Mouse (Mus musculus): ENCODE data around the gene Zbtb20. TPM values are rescaled to one million over a fixed set of nuclear protein-coding genes. Genes with fewer than 3 reads are reported as not detected.
A peak's percentile ranks its signal among the peaks of the same experiment; 100 is the strongest.

Zbtb20 gene
- polyA plus RNA-seq, 1 experiment from 2014 or later, result 47.6 TPM

GRCm38 (mm10) chr16:43565872-43566271 is 690.2 kb downstream of the Zbtb20 start:
- no peaks in the 10 kb centered on the region for H3K9me3 ChIP-seq (replicated peaks)
- ATAC-seq (replicated peaks; ENCODE audit: insufficient number of reproducible peaks, insufficient read depth, low FRiP score, low read depth), result no peak
- H3K4me3 ChIP-seq, result no peak overlapping the region
- H3K4me1 ChIP-seq (replicated peaks), result no peaks in the 10 kb centered on the region
- H3K27ac ChIP-seq, result no peak overlapping the region
- no peaks in the 10 kb centered on the region for H3K36me3 ChIP-seq
- H3K9ac ChIP-seq, result no peak overlapping the region
- H3K4me2 ChIP-seq, result no peak overlapping the region
- WGBS, result 73% methylated on average over 4 of the region's 4 CpGs
- H3K27me3 ChIP-seq, result no peaks in the 10 kb centered on the region

GRCm38 (mm10) chr16:43566511-43566910 is 690.8 kb downstream of the Zbtb20 start:
- Histone ChIP-seq H3K4me2 (no peak overlapping the region), H3K4me3 (no peak overlapping the region), H3K27ac (no peak overlapping the region), H3K27me3 (no peaks in the 10 kb centered on the region), H3K9me3 (replicated peaks) (no peaks in the 10 kb centered on the region), H3K9ac (no peak overlapping the region), H3K36me3 (no peaks in the 10 kb centered on the region), H3K4me1 (replicated peaks) (no peaks in the 10 kb centered on the region)
- no peak for ATAC-seq (replicated peaks; ENCODE audit: insufficient number of reproducible peaks, insufficient read depth, low FRiP score, low read depth)
- 76% methylated on average over 1 of the region's 1 CpGs for WGBS

GRCm38 (mm10) chr16:43571376-43572081 is 695.8 kb downstream of the Zbtb20 start:
- Histone ChIP-seq H3K36me3 (no peaks in the 10 kb centered on the region), H3K4me1 (replicated peaks) (peaks cover 38% of the 10 kb centered on the region), H3K9me3 (replicated peaks) (no peaks in the 10 kb centered on the region), H3K9ac (no peak overlapping the region), H3K27me3 (no peaks in the 10 kb centered on the region), H3K27ac (peak overlapping the region; percentile 61; the same call in 1 of the 2 replicates), H3K4me2 (no peak overlapping the region), H3K4me3 (no peak overlapping the region)
- ATAC-seq (replicated peaks; ENCODE audit: insufficient number of reproducible peaks, insufficient read depth, low FRiP score, low read depth), result no peak
- WGBS, result 89% methylated on average over 16 of the region's 16 CpGs

- Histone ChIP-seq H3K27ac (peak overlapping the region; percentile 61), H3K36me3 (no peaks in the 10 kb centered on the region), H3K27me3 (no peaks in the 10 kb centered on the region), H3K4me3 (no peak overlapping the region), H3K9ac (no peak overlapping the region), H3K4me1 (replicated peaks) (peaks cover 45% of the 10 kb centered on the region), H3K4me2 (no peak overlapping the region), H3K9me3 (replicated peaks) (no peaks in the 10 kb centered on the region)
- WGBS, result 58% methylated on average over 5 of the region's 5 CpGs
- no peak for ATAC-seq (replicated peaks; ENCODE audit: insufficient number of reproducible peaks, insufficient read depth, low FRiP score, low read depth)
These were observed 696.5 kb downstream of the Zbtb20 start for GRCm38 (mm10) chr16:43572171-43572570.

GRCm38 (mm10) chr16:43572766-43573165 is 697.1 kb downstream of the Zbtb20 start:
- WGBS, result 54% methylated on average over 10 of the region's 10 CpGs
- H3K4me1 ChIP-seq (replicated peaks), result peaks cover 51% of the 10 kb centered on the region
- peak overlapping the region; percentile 61 for H3K27ac ChIP-seq
- H3K9ac ChIP-seq, result no peak overlapping the region
- no peaks in the 10 kb centered on the region for H3K36me3 ChIP-seq
- ATAC-seq (replicated peaks; ENCODE audit: insufficient number of reproducible peaks, insufficient read depth, low FRiP score, low read depth), result no peak
- H3K27me3 ChIP-seq, result no peaks in the 10 kb centered on the region
- no peak overlapping the region for H3K4me3 ChIP-seq
- no peak overlapping the region for H3K4me2 ChIP-seq
- no peaks in the 10 kb centered on the region for H3K9me3 ChIP-seq (replicated peaks)

- H3K27me3 ChIP-seq, result no peaks in the 10 kb centered on the region
- no peak overlapping the region for H3K4me2 ChIP-seq
- no peaks in the 10 kb centered on the region for H3K36me3 ChIP-seq
- peaks cover 55% of the 10 kb centered on the region for H3K4me1 ChIP-seq (replicated peaks)
- H3K27ac ChIP-seq, result peak overlapping the region; percentile 61
- H3K4me3 ChIP-seq, result no peak overlapping the region
- WGBS, result 50% methylated on average over 14 of the region's 14 CpGs
- no peaks in the 10 kb centered on the region for H3K9me3 ChIP-seq (replicated peaks)
- ATAC-seq (replicated peaks; ENCODE audit: insufficient number of reproducible peaks, insufficient read depth, low FRiP score, low read depth), result peak; percentile 43; the same call in 1 of the 2 replicates
- no peak overlapping the region for H3K9ac ChIP-seq
These were observed 697.6 kb downstream of the Zbtb20 start for GRCm38 (mm10) chr16:43573181-43573833.

- ATAC-seq (replicated peaks; ENCODE audit: insufficient number of reproducible peaks, insufficient read depth, low FRiP score, low read depth), result peak; percentile 58
- H3K27me3 ChIP-seq, result no peaks in the 10 kb centered on the region
- no peaks in the 10 kb centered on the region for H3K9me3 ChIP-seq (replicated peaks)
- 37% methylated on average over 7 of the region's 7 CpGs for WGBS
- no peak overlapping the region for H3K4me2 ChIP-seq
- H3K9ac ChIP-seq, result no peak overlapping the region
- no peaks in the 10 kb centered on the region for H3K36me3 ChIP-seq
- no peak overlapping the region for H3K4me3 ChIP-seq
- peaks cover 62% of the 10 kb centered on the region for H3K4me1 ChIP-seq (replicated peaks)
- peak overlapping the region; percentile 81 for H3K27ac ChIP-seq
These were observed 698.5 kb downstream of the Zbtb20 start for GRCm38 (mm10) chr16:43574006-43574764.

GRCm38 (mm10) chr16:43575066-43575465 is 699.4 kb downstream of the Zbtb20 start:
- peak overlapping the region; percentile 39 for H3K4me2 ChIP-seq
- no peaks in the 10 kb centered on the region for H3K27me3 ChIP-seq
- no peak; the same call in 1 of the 2 replicates for ATAC-seq (replicated peaks; ENCODE audit: insufficient number of reproducible peaks, insufficient read depth, low FRiP score, low read depth)
- peak overlapping the region; percentile 81 for H3K27ac ChIP-seq
- no peak overlapping the region for H3K4me3 ChIP-seq
- no peak overlapping the region for H3K9ac ChIP-seq
- 34% methylated on average over 4 of the region's 4 CpGs for WGBS
- H3K9me3 ChIP-seq (replicated peaks), result no peaks in the 10 kb centered on the region
- peaks cover 66% of the 10 kb centered on the region for H3K4me1 ChIP-seq (replicated peaks)
- H3K36me3 ChIP-seq, result no peaks in the 10 kb centered on the region

GRCm38 (mm10) chr16:43575507-43575906 is 699.8 kb downstream of the Zbtb20 start:
- H3K27me3 ChIP-seq, result no peaks in the 10 kb centered on the region
- H3K4me1 ChIP-seq (replicated peaks), result peaks cover 66% of the 10 kb centered on the region
- H3K27ac ChIP-seq, result peak overlapping the region; percentile 81
- H3K4me2 ChIP-seq, result peak overlapping the region; percentile 39
- H3K4me3 ChIP-seq, result no peak overlapping the region
- no peak overlapping the region for H3K9ac ChIP-seq
- H3K9me3 ChIP-seq (replicated peaks), result no peaks in the 10 kb centered on the region
- WGBS, result 19% methylated on average over 9 of the region's 9 CpGs
- H3K36me3 ChIP-seq, result no peaks in the 10 kb centered on the region
- no peak; the same call in 1 of the 2 replicates for ATAC-seq (replicated peaks; ENCODE audit: insufficient number of reproducible peaks, insufficient read depth, low FRiP score, low read depth)

- no peak overlapping the region for H3K4me2 ChIP-seq
- H3K9ac ChIP-seq, result no peak overlapping the region; the same call in 1 of the 2 replicates
- no peak; the same call in 1 of the 2 replicates for ATAC-seq (replicated peaks; ENCODE audit: insufficient number of reproducible peaks, insufficient read depth, low FRiP score, low read depth)
- 15% methylated on average over 10 of the region's 10 CpGs for WGBS
- no peaks in the 10 kb centered on the region for H3K36me3 ChIP-seq
- H3K4me3 ChIP-seq, result no peak overlapping the region
- no peaks in the 10 kb centered on the region for H3K9me3 ChIP-seq (replicated peaks)
- H3K27me3 ChIP-seq, result no peaks in the 10 kb centered on the region
- H3K4me1 ChIP-seq (replicated peaks), result peaks cover 69% of the 10 kb centered on the region
- H3K27ac ChIP-seq, result peak overlapping the region; percentile 80
These were observed 701.7 kb downstream of the Zbtb20 start for GRCm38 (mm10) chr16:43577399-43577798.

GRCm38 (mm10) chr16:43578351-43578750 is 702.7 kb downstream of the Zbtb20 start:
- Histone ChIP-seq H3K4me1 (replicated peaks) (peaks cover 69% of the 10 kb centered on the region), H3K9me3 (replicated peaks) (no peaks in the 10 kb centered on the region), H3K27ac (peak overlapping the region; percentile 80)

More at GRCm38 (mm10) chr16:43578351-43578750, 702.7 kb downstream of the Zbtb20 start:
- Histone ChIP-seq H3K9ac (no peak overlapping the region), H3K4me3 (no peak overlapping the region), H3K4me2 (no peak overlapping the region), H3K36me3 (no peaks in the 10 kb centered on the region), H3K27me3 (no peaks in the 10 kb centered on the region)
- 28% methylated on average over 5 of the region's 5 CpGs for WGBS
- ATAC-seq (replicated peaks; ENCODE audit: insufficient number of reproducible peaks, insufficient read depth, low FRiP score, low read depth), result no peak

All from heart, embryonic 15.5 days (tissue).